Mouse (Mus musculus): ENCODE data around the gene Fam20c. TPM values are rescaled to one million over a fixed set of nuclear protein-coding genes. Genes with fewer than 3 reads are reported as not detected.

Fam20c gene
- total RNA-seq, 2 experiments from 2014 or later, result 13.6 to 31.5 TPM

DNA sequence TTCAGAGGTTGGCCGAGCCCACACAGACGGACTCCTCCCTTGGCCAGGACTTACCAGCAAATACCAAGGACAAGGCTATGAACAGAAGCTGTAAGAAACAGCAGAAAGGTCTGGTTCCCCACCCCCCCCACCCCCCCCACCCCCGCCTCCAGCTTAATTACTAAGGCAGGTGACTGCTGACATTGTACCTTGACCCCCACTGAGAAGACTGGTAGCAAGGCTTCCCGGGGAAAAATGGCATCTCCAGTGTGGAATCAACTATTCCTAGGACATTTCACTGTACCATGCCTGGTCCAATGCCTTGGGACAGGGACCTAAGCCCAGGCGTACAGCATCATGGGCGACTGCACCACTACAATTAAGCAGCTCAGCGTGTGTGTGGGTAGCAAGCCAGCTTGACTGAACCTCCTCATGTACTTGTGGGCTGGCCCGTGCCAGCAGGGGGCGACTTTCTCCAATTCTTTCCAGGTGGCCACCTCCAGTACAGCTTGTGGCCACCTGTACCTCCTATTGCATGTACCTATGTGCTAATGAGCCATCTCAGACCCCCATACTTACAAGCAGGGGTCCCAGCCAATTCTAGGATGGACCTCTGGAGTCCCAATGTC lies 102.8 kb downstream of the Fam20c start:
- DNase-seq, result peak; percentile 78
- intact Hi-C loops (cut with DNase I; ENCODE audit: low total_unique reads), result loop anchor here (5.0 kb wide), 1 partner anchor 150 kb away; no protein-coding TSS in a partner anchor

GRCm38 (mm10) chr5:138857811-138858251 lies 103.5 kb downstream of the Fam20c start:
- DNase-seq, result no peak
- intact Hi-C loops (cut with DNase I; ENCODE audit: low total_unique reads), result loop anchor here (5.0 kb wide), 1 partner anchor 149 kb away; no protein-coding TSS in a partner anchor

Other genes with a start within 250 kb of the Fam20c start
- not detected for gene 1700123K08Rik, start 189.8 kb upstream of the Fam20c start, total RNA-seq (2021)
- gene Zfp68, start 134.8 kb upstream of the Fam20c start, total RNA-seq (2021), result 10 to 100 TPM; 14.0 to 15.1 TPM
- 1 to 10 TPM; 2.2 to 2.5 TPM for gene A430033K04Rik, start 131.7 kb upstream of the Fam20c start, total RNA-seq (2021)
- not detected for gene Gm5294, start 65.6 kb downstream of the Fam20c start, total RNA-seq (2021)
- 10 to 100 TPM; 15.8 to 22.3 TPM for gene Pdgfa, start 242.9 kb downstream of the Fam20c start, total RNA-seq (2021)

All from gastrocnemius, postnatal 14 days (tissue).